ENCODE assay signal across 8 mouse cellular contexts in genomic region chr9:13297668-13298512, GRCm38 (mm10). TPM values are rescaled to one million over a fixed set of nuclear protein-coding genes. Genes with fewer than 3 reads are reported as not detected.
DNase-seq lines count a peak whose midpoint lies in the region; ATAC-seq and TF ChIP-seq lines count a peak whose summit lies in the region.

Gene Maml2, plus strand, starts transcription at chr9:13297957.

- TF ChIP-seq CTCF in midbrain, postnatal 0 days (IDR thresholded peaks at IDR 0.05): peak; percentile 47; the same call in 1 of the 2 replicates

- H3K9me3 ChIP-seq in intestine, embryonic 16.5 days (ENCODE audit: control insufficient read depth, low read length): no peaks in the 10 kb centered on the region
- H3K9me3 ChIP-seq in midbrain, postnatal 0 days (ENCODE audit: low read length): no peaks in the 10 kb centered on the region

- no peaks in the 10 kb centered on the region for H3K36me3 ChIP-seq in intestine, embryonic 16.5 days (ENCODE audit: control insufficient read depth, insufficient read depth, low read length)
- H3K36me3 ChIP-seq in midbrain, postnatal 0 days (ENCODE audit: insufficient read depth, low read length): no peaks in the 10 kb centered on the region

- H3K4me3 ChIP-seq in intestine, embryonic 16.5 days (ENCODE audit: low read length): peak within 1 kb of the TSS; percentile 59
- H3K4me3 ChIP-seq in midbrain, postnatal 0 days (ENCODE audit: low read depth, low read length): peak within 1 kb of the TSS; percentile 62

- peak within 1 kb of the TSS; percentile 14 for H3K27ac ChIP-seq in intestine, embryonic 16.5 days (ENCODE audit: low read length)
- H3K27ac ChIP-seq in midbrain, postnatal 0 days (ENCODE audit: low read depth, low read length): peak within 1 kb of the TSS; percentile 58

- H3K27me3 ChIP-seq in intestine, embryonic 16.5 days (replicated peaks; ENCODE audit: control insufficient read depth, insufficient read depth, low read length): no peaks in the 10 kb centered on the region
- H3K27me3 ChIP-seq in midbrain, postnatal 0 days (ENCODE audit: insufficient read depth, low read length): no peaks in the 10 kb centered on the region

- ATAC-seq in frontal cortex, adult (ENCODE audit: low TSS enrichment): 0 out of 2 replicates have a peak, but pooled peaks have one; percentile 13
- peak; percentile 45 for ATAC-seq in common myeloid progenitor, adult 5-6 weeks (replicated peaks; ENCODE audit: low read depth, poor library complexity, severe bottlenecking)
- peak; percentile 66 for ATAC-seq in intestine, embryonic 16.5 days
- peak; percentile 81 for ATAC-seq in midbrain, postnatal 0 days (ENCODE audit: low FRiP score)

- H3K9ac ChIP-seq in intestine, embryonic 16.5 days (ENCODE audit: low read depth, low read length): peak within 1 kb of the TSS; percentile 72
- H3K9ac ChIP-seq in midbrain, postnatal 0 days (replicated peaks; ENCODE audit: low read length, poor library complexity, severe bottlenecking): peak within 1 kb of the TSS; percentile 76

- peaks cover 26% of the 10 kb centered on the region for H3K4me1 ChIP-seq in intestine, embryonic 16.5 days (ENCODE audit: control insufficient read depth, insufficient read depth, low read length)
- H3K4me1 ChIP-seq in midbrain, postnatal 0 days (ENCODE audit: insufficient read depth, low read length): peaks cover 24% of the 10 kb centered on the region; the same call in 1 of the 2 replicates

- no peak for DNase-seq in frontal cortex, postnatal 36 days (ENCODE audit: low spot score in 2 of 2)
- peak; percentile 35 to 56 for DNase-seq in gastrocnemius, postnatal 4 days (ENCODE audit: low spot score in 2 of 2)
- peak; percentile 63 for DNase-seq in liver
- peak; percentile 83 for DNase-seq in midbrain, postnatal 0 days (ENCODE audit: low spot score)
- peak; percentile 68 to 69 for DNase-seq in spleen, postnatal 36 days (ENCODE audit: low spot score in 2 of 2)

- WGBS in intestine, embryonic 16.5 days: 3% methylated on average over 23 of the region's 23 CpGs
- under 1% methylated on average over 21 of the region's 23 CpGs for WGBS in midbrain, postnatal 0 days

- H3K4me2 ChIP-seq in intestine, embryonic 16.5 days (ENCODE audit: low read depth, low read length): peak within 1 kb of the TSS; percentile 94
- peak within 1 kb of the TSS; percentile 98 for H3K4me2 ChIP-seq in midbrain, postnatal 0 days (ENCODE audit: low read depth, low read length, poor library complexity, severe bottlenecking)

RNA-seq across cellular contexts. Expression of gene Maml2, which starts in this region (rescaled TPM):
- 2.0 and 3.0 TPM in 2 replicates for total RNA-seq in common myeloid progenitor, adult 5-6 weeks (2017)
- 1 to 10 TPM; 8.2 to 8.7 TPM for total RNA-seq in gastrocnemius, postnatal 4 days (2021)
- polyA plus RNA-seq in intestine, embryonic 16.5 days (2015; fragmentation: Nextera tagmentation; extraction: Ambion mirVana): 5.0 TPM in 2 replicates
- total RNA-seq in midbrain, postnatal 0 days (2014; rRNA removed): 9.2 and 11.0 TPM in 2 replicates
- polyA plus RNA-seq in midbrain, postnatal 0 days (2015; fragmentation: Nextera tagmentation; extraction: Ambion mirVana): 9.1 TPM in 2 replicates

Comparison
In these comparisons a context has a peak if more than half of its experiments do, and no peak if none do; other contexts are left out.
1. ATAC-seq: peak in every context shown above with its lines; median percentile 81 in midbrain, postnatal 0 days; 66 in intestine, embryonic 16.5 days; 45 in common myeloid progenitor, adult 5-6 weeks; 13 in frontal cortex, adult.
2. DNase-seq: peak in gastrocnemius, postnatal 4 days (2 of 2), liver (single experiment), midbrain, postnatal 0 days (single experiment) and spleen, postnatal 36 days (2 of 2); none in frontal cortex, postnatal 36 days (0 of 2).